Mouse (Mus musculus) stomach, postnatal 0 days (tissue): ENCODE data around the gene Gm49394.

Source experiments
- CTCF ChIP-seq: IDR thresholded peaks from 2 replicates; pipeline ENCODE4 v1.5.1; 2016; ENCODE audit warnings: antibody characterized with exemption, low read depth, mild to moderate bottlenecking, moderate library complexity
- EP300 ChIP-seq: optimal IDR thresholded peaks from 2 replicates; pipeline ENCODE3; 2016; ENCODE audit warnings: antibody characterized with exemption

DNA sequence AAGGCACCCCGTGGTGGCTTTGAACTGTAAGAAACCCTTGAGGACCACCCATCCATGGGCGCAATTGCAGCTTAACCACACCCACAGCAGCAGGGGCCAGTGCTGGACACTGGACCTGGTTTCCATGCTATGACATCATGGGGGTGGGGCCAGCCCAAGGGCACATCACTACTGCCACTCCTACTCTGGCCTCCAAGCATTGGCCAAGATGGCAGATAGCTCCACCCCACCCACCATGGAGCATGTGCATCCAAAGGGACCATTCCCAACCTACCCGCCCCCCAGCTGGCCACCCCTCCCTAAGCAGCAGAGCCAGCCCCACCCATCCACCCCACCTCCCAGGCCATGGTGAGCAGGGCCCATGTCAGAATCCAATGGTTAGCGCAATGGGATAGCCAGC is 13.7 kb downstream of the Gm49394 start:
- TF ChIP-seq CTCF (no peak), EP300 (no peak)
